Mouse (Mus musculus) liver, postnatal 0 days (tissue): ENCODE measurements around the gene Zfp13.
"Not testable (repeated sequence)": the region's sequence is repeated elsewhere in the genome, so short reads cannot be mapped to it uniquely, and the experiment has no call there.

Experiments used
- CTCF ChIP-seq: sonication (generic); IDR thresholded peaks from 2 replicates; pipeline ENCODE4 v1.5.1; 2016; ENCODE audit warnings: antibody characterized with exemption, low read depth
- EP300 ChIP-seq: IDR thresholded peaks from 2 replicates; pipeline ENCODE4 v1.6.1; 2016; ENCODE audit warnings: antibody characterized with exemption, low read depth, mild to moderate bottlenecking

GRCm38 (mm10) chr17:23531408-23531807, 67.9 kb downstream of the Zfp13 start:
- TF ChIP-seq CTCF, EP300: not testable (repeated sequence)
